Mouse (Mus musculus): Measurements from ENCODE around the gene 4930583I09Rik.

4930583I09Rik gene

GRCm38 (mm10) chr17:64792623-64793022, 43.2 kb downstream of the 4930583I09Rik start:
- no peak for DNase-seq

- no peak for DNase-seq
These were observed 43.8 kb downstream of the 4930583I09Rik start for GRCm38 (mm10) chr17:64792076-64792475.

- no peak for DNase-seq
These were observed 46.7 kb downstream of the 4930583I09Rik start for GRCm38 (mm10) chr17:64789175-64789574.

- DNase-seq, result no peak
These were observed 47.6 kb downstream of the 4930583I09Rik start for GRCm38 (mm10) chr17:64788301-64788700.

- DNase-seq, result no peak
These were observed 49.9 kb downstream of the 4930583I09Rik start for GRCm38 (mm10) chr17:64785961-64786360.

Data from kidney, postnatal 10 days (tissue).